Mouse (Mus musculus) heart, postnatal 25 days (tissue): Measurements from ENCODE around the gene Fancc. TPM values are rescaled to one million over a fixed set of nuclear protein-coding genes. Genes with fewer than 3 reads are reported as not detected.

ENCODE experiments used
- DNase-seq: peaks from one replicate; pipeline ENCODE4 v3.0.0; 2022; ENCODE audit warnings: low spot score
- intact Hi-C: fragments of 180-260 bp; cut with DNase I; formaldehyde crosslinking; loops from one replicate; pipeline ENCODE4 v1.15.1; 2025
- total RNA-seq, 2 experiments: library from RNA; stranded (reverse); gene quantifications; 2 replicates each; pipeline ENCODE4 v1.2.3; 2021

Gene Fancc
- total RNA-seq, 2 experiments from 2014 or later, result 3.4 to 4.4 TPM

DNA sequence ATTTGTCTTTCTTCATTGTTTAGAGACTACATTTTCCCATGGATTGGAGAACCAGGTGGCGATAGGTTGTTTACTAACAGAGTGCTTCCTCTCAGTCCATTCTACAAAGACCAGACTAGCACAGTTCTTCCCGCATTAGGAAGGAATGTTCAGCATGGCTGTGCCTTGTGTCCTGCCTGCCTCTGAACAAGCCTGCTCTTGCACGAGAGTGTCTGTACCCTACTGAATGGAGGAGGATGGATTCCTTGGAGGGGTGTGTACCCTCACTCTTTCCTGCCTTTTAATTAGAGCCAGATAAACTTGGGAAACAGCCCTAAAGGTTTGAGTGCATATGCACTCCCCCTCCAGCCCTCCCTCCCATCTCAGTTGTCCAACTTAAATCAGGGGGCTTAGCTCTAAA, 216.7 kb downstream of the Fancc start:
- DNase-seq, result no peak
- intact Hi-C loops, result no loop called here

GRCm38 (mm10) chr13:63279807-63280206, 217.3 kb downstream of the Fancc start:
- DNase-seq, result no peak
- intact Hi-C loops, result no loop called here

- intact Hi-C loops, result no loop called here
- peak; percentile 43 for DNase-seq
Observed at GRCm38 (mm10) chr13:63278796-63279475, 218.1 kb downstream of the Fancc start.

GRCm38 (mm10) chr13:63278141-63278631, 218.9 kb downstream of the Fancc start:
- DNase-seq, result no peak
- intact Hi-C loops, result no loop called here

- intact Hi-C loops, result loop anchor here (2.0 kb wide), 1 partner anchor 15 kb away; no protein-coding TSS in a partner anchor
- no peak for DNase-seq
Observed at GRCm38 (mm10) chr13:63277316-63277715, 219.8 kb downstream of the Fancc start.

- intact Hi-C loops, result loop anchor here (2.0 kb wide), 1 partner anchor 14 kb away; no protein-coding TSS in a partner anchor
- no peak for DNase-seq
Observed at GRCm38 (mm10) chr13:63276389-63276788, 220.7 kb downstream of the Fancc start.

GRCm38 (mm10) chr13:63274488-63275166, 222.5 kb downstream of the Fancc start:
- intact Hi-C loops, result loop anchor here (2.0 kb wide), 1 partner anchor 34 kb away; no protein-coding TSS in a partner anchor
- DNase-seq, result no peak

- no peak for DNase-seq
- intact Hi-C loops, result loop anchor here (2.0 kb wide), 2 partner anchors 17 to 33 kb away; no protein-coding TSS in a partner anchor
Observed at GRCm38 (mm10) chr13:63273859-63274258, 223.2 kb downstream of the Fancc start.

DNA sequence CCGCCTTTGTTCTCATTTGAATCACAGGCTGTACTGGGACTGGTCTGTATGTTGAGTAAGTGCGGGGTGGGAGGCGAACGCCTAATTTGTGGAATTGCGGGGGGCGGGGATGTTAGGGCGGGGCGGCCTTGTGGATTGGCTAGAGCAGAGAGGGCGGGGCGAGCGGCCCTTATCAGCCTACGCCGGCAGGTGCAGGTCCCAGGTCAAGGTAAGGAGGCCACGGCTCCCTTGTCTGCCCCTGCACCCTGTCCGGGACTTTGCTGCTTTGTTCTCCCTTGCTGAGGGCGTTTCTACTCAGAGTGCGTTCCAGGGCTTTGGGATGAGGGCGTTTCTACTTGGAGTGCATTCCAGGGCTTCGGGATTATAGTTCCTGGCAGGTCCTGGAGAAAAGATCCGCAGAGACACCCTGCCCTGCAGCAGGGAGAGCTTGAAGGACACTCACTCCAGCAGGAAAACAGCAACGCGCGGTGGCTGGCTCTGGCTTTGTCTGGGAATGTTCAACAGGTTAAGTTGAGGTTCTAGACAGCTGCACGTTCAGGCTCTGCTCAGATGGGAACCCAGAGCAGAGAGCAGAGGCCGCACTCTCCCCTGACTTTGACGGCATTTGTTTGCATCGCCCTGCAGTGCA, 224.4 kb downstream of the Fancc start:
- peak; percentile 58 for DNase-seq
- intact Hi-C loops, result loop anchor here (2.0 kb wide), 1 partner anchor 16 kb away; no protein-coding TSS in a partner anchor

GRCm38 (mm10) chr13:63272017-63272601, 225.0 kb downstream of the Fancc start:
- intact Hi-C loops, result loop anchor here (2.0 kb wide), 1 partner anchor 15 kb away; no protein-coding TSS in a partner anchor
- DNase-seq, result no peak

DNA sequence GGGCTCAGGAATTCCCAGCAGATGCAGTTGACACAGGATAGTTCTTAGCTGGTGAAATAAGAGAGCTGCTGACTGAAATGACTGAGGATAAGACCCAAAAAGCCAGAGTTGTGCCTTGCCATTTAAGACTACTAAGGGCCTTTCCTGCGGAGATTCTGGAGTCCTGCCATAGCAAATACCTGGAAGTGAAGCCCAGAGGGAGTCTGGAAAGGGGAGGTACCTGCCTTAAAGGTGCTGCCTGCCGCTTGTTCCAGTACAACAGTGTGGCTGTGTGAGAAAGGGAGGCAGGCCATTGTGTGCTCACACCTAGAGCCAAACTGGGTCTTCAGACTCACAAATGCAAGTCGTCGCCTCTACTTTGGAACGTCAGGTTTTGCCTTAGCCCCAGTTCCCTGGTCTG, 226.9 kb downstream of the Fancc start:
- intact Hi-C loops, result no loop called here
- no peak for DNase-seq

DNA sequence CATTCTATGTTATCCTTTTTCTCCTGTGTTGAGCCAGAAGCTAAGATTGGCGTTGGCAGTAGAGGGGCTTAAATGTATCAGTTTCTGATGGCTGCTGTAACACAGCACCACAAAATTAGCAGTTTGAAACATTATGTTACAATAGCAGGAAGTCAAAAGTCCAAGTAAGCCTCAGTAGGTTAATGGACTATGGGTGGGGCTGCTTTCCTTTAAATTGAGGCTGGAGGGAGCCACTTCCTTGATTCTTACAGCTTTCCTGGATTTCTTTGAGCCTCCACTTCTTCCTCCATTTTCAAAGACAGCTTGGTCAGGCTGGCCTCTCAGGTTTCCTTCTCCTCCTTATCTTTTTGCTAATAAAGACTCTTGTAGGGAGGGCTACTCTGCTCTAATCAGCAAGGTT, 228.3 kb downstream of the Fancc start:
- DNase-seq, result no peak

GRCm38 (mm10) chr13:63268371-63268770, 228.7 kb downstream of the Fancc start:
- intact Hi-C loops, result loop anchor here (10.0 kb wide), 1 partner anchor 296 kb away; no protein-coding TSS in a partner anchor
- DNase-seq, result no peak

More for the DNA sequence above, 228.3 kb downstream of the Fancc start:
- intact Hi-C loops, result loop anchor here (10.0 kb wide), 1 partner anchor 296 kb away; no protein-coding TSS in a partner anchor

- no peak for DNase-seq
Observed at GRCm38 (mm10) chr13:63262168-63262957, 234.7 kb downstream of the Fancc start.

DNA sequence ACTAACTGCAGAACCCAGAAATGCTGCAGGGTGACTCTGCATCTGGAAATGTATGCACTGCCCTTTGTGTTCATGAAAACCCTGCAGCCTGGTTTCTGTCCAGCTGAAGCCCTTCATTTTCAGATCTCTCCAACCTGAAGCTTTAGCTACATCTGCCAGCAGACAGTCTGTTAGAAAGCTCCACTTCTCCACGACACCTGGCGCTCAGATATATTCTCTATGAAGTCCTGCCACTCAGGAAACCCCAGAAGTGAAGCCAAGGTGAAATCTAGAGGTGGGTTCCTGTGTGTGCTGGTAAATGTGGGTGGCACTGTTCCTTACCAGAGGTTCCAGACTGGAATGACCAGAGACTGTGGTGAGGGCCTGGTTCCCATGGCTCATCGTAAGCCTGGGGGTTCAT, 235.4 kb downstream of the Fancc start:
- intact Hi-C loops, result loop anchor here (2.0 to 10.0 kb wide), 2 partner anchors 15 to 303 kb away; no protein-coding TSS in a partner anchor

More at GRCm38 (mm10) chr13:63262168-63262957, 234.7 kb downstream of the Fancc start:
- intact Hi-C loops, result loop anchor here (2.0 to 10.0 kb wide), 2 partner anchors 14 to 302 kb away; no protein-coding TSS in a partner anchor

GRCm38 (mm10) chr13:63260753-63261631, 236.1 kb downstream of the Fancc start:
- intact Hi-C loops, result loop anchor here (10.0 kb wide), 1 partner anchor 304 kb away; no protein-coding TSS in a partner anchor
- DNase-seq, result no peak

More for the DNA sequence above, 235.4 kb downstream of the Fancc start:
- DNase-seq, result no peak

DNA sequence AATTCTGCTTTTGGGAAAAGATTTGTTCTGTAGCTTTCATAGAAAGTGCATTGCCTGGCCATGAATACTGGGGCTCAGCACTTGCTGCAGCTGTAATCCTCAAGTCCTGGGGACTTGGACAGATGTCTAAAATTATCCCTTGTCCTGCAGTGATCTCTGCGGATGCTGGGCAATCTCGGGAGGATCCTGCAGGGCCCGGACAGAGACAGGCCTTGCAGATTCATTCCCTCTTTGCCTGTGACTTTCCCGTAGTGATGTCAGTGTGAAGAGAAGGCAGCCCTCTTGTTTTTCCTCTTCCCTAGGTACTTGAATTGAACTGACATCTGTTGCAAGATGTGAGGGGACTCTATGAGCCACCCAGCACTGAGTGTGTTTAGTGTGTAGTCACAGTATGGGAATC, 236.9 kb downstream of the Fancc start:
- intact Hi-C loops, result loop anchor here (10.0 kb wide), 1 partner anchor 305 kb away; no protein-coding TSS in a partner anchor
- DNase-seq, result no peak

DNA sequence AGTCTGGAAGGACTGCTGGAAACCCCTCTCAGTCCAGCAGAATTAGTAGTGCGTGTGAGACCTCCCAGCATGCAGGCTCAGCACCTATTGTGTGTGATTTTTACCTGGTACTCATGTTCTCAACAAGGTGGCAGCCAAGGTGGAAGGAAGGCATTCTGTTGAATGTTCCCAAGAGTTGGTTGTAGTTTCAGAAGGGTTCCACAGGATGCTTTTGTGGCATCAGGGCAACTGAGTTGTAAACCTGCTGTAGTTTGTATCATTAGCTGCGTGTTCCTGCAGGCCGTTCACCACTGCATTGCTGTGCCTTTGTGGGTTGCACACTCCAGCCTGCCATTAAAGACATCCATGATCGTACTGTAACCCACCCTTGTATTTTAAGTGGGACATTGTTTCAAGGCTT, 238.4 kb downstream of the Fancc start:
- intact Hi-C loops, result loop anchor here (5.0 kb wide), 1 partner anchor 211 kb away; no protein-coding TSS in a partner anchor
- DNase-seq, result no peak
